Comparison of ENCODE assay signal across 22 mouse cellular contexts in the genomic region with DNA sequence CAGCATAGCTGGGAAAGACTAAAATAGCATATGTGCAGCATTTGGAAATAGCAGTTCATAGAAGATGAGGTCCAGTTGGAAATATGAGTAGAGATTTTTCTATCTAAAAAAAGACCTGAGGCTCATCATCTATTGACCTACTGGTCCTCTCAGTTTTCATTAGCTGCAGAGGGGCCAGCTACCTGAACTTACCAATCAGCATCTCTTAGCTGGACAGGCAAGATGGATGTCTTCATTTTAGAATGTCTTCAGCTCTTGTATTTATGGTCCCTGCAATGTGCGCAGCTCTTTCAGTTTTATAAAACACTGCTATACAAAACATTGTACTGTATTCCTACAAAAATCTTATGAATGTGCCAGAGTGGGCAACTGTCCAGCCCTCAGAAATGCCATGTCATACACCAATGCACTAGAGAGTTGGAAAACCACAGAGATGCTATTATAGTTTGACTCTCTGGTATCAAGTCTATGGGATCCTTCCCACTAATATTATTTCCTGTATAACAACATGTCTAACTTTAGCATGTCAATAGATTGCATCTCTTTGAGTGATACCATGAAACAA.
A peak's percentile ranks its signal among the peaks of the same experiment; 100 is the strongest.
DNase-seq lines count a peak whose midpoint lies in the region; TF ChIP-seq lines count a peak whose summit lies in the region.
"Had no signal": no experiment of that assay in that cellular context is flagged by ENCODE, and none has a peak within 500 bp of the region (broad histone marks: within the 10 kb centered on the region; RNA-seq: fewer than 3 reads in every experiment).

No protein-coding gene starts in this region.

- no peaks in the 10 kb centered on the region for H3K27me3 ChIP-seq in kidney, adult 2 months (replicated peaks; ENCODE audit: control insufficient read depth, insufficient read depth, low read length)
- H3K27me3 ChIP-seq in myocyte (ENCODE audit: control insufficient read depth, insufficient read depth, insufficient read length) = no peaks in the 10 kb centered on the region
- H3K27me3 ChIP-seq: embryonic facial prominence, embryonic 12.5 days; forebrain, embryonic 15.5 days; heart, embryonic 13.5 days; hindbrain, embryonic 15.5 days; intestine, embryonic 15.5 days; kidney, embryonic 15.5 days; limb, embryonic 15.5 days; liver, embryonic 15.5 days had no signal

- H3K4me3 ChIP-seq in kidney, adult 2 months (ENCODE audit: insufficient read depth, low read depth, low read length) = no peak overlapping the region
- H3K4me3 ChIP-seq in myocyte = no peak overlapping the region
- H3K4me3 ChIP-seq: embryonic facial prominence, embryonic 12.5 days; forebrain, embryonic 15.5 days; heart, embryonic 13.5 days; hindbrain, embryonic 15.5 days; intestine, embryonic 15.5 days; kidney, embryonic 15.5 days; limb, embryonic 15.5 days; liver, embryonic 15.5 days; midbrain, embryonic 10.5 days had no signal

- no peaks in the 10 kb centered on the region for H3K36me3 ChIP-seq in kidney, adult 2 months (ENCODE audit: control insufficient read depth, insufficient read depth, low read length)
- no peaks in the 10 kb centered on the region for H3K36me3 ChIP-seq in myocyte (ENCODE audit: control insufficient read depth, insufficient read depth)
- H3K36me3 ChIP-seq: embryonic facial prominence, embryonic 12.5 days; forebrain, embryonic 15.5 days; heart, embryonic 13.5 days; hindbrain, embryonic 15.5 days; intestine, embryonic 15.5 days; kidney, embryonic 15.5 days; limb, embryonic 15.5 days; liver, embryonic 15.5 days; midbrain, embryonic 10.5 days had no signal

- H3K79me2 ChIP-seq in myocyte (ENCODE audit: control insufficient read depth, insufficient read depth) = no peaks in the 10 kb centered on the region

- 78% methylated on average over 1 of the region's 1 CpGs for WGBS in kidney, adult 2 months

- no peak overlapping the region for H3ac ChIP-seq in myocyte (ENCODE audit: control insufficient read depth, insufficient read length)

- DNase-seq in adrenal gland, postnatal 14 days = peak; percentile 10
- no peak for DNase-seq in adrenal gland, postnatal 4 days (ENCODE audit: low spot score in 2 of 2)
- DNase-seq in kidney, adult 2 months = peak; percentile 2
- no peak for DNase-seq in kidney, adult 8-10 months
- peak; percentile 80 for DNase-seq in NIH3T3 (ENCODE audit: low read depth)
- no peak for DNase-seq in ovary, adult 18-20 months (ENCODE audit: low spot score)
- DNase-seq: cerebellum, adult 9-10 months; heart, adult 18-20 months; heart, postnatal 36 days; layer of hippocampus, postnatal 36 days; right cerebral cortex, adult 18-20 months; thymus, postnatal 25 days had no signal

- no peak for TF ChIP-seq POLR2A in kidney, adult 2 months (IDR thresholded peaks at IDR 0.05; ENCODE audit: low read depth, low read length)
- no peak for TF ChIP-seq POLR2A in myocyte (IDR thresholded peaks at IDR 0.05; ENCODE audit: insufficient read length, low read depth)

- no peak overlapping the region for H3K27ac ChIP-seq in kidney, adult 2 months (ENCODE audit: insufficient read depth, low read depth, low read length)
- H3K27ac ChIP-seq: embryonic facial prominence, embryonic 12.5 days; forebrain, embryonic 15.5 days; heart, embryonic 13.5 days; hindbrain, embryonic 15.5 days; intestine, embryonic 15.5 days; kidney, embryonic 15.5 days; limb, embryonic 15.5 days; liver, embryonic 15.5 days; midbrain, embryonic 10.5 days had no signal

- H3K4me2 ChIP-seq in myocyte (ENCODE audit: low read depth) = peak overlapping the region; percentile 62
- H3K4me2 ChIP-seq: embryonic facial prominence, embryonic 12.5 days; forebrain, embryonic 15.5 days; heart, embryonic 13.5 days; hindbrain, embryonic 15.5 days; intestine, embryonic 15.5 days; kidney, embryonic 15.5 days; limb, embryonic 15.5 days; liver, embryonic 15.5 days had no signal

- no peak for TF ChIP-seq CTCF in kidney, adult 2 months (conservative IDR thresholded peaks at IDR 0.05; ENCODE audit: insufficient read depth, insufficient read length, low read depth, low read length)

- no peaks in the 10 kb centered on the region for H3K4me1 ChIP-seq in kidney, adult 2 months (ENCODE audit: control insufficient read depth, insufficient read depth, low read length)
- H3K4me1 ChIP-seq: forebrain, embryonic 15.5 days; hindbrain, embryonic 15.5 days; intestine, embryonic 15.5 days; kidney, embryonic 15.5 days; liver, embryonic 15.5 days; midbrain, embryonic 10.5 days had no signal

TF ChIP-seq in myocyte, 11 proteins besides CTCF, POLR2A, EP300 and RAD21:
- TF ChIP-seq TCF12 (IDR thresholded peaks at IDR 0.05; ENCODE audit: insufficient read depth, poor library complexity, severe bottlenecking) = no peak
- TF ChIP-seq REST (IDR thresholded peaks at IDR 0.05; ENCODE audit: insufficient read depth, insufficient read length) = no peak
- TF ChIP-seq MAX (IDR thresholded peaks at IDR 0.05; ENCODE audit: low read depth) = no peak

Comparison
In these comparisons a context has a peak if more than half of its experiments do, and no peak if none do; other contexts are left out.
1. DNase-seq: peak in adrenal gland, postnatal 14 days (single experiment), kidney, adult 2 months (single experiment) and NIH3T3 (single experiment); none in adrenal gland, postnatal 4 days (0 of 2), kidney, adult 8-10 months (0 of 2) and ovary, adult 18-20 months (single experiment).